Mouse (Mus musculus) liver, embryonic 16.5 days (tissue): Measurements from ENCODE around the gene Sf3a1. TPM values are rescaled to one million over a fixed set of nuclear protein-coding genes. Genes with fewer than 3 reads are reported as not detected.

Source experiments
- ATAC-seq: fragments of 200-750 bp; cut with Nextera tagmentation; 2 replicates; pipeline ENCODE4 v1.8.0; 2017; ENCODE audit warnings: low read depth, mild to moderate bottlenecking, moderate number of reproducible peaks, moderate library complexity
- H3K27ac ChIP-seq: fragments of 300-500 bp; sonication (generic); 2 replicates; pipeline ENCODE4 v1.5.1; 2014; ENCODE audit warnings: mild to moderate bottlenecking, low read length
- H3K27me3 ChIP-seq: fragments of 300-500 bp; sonication (generic); 2 replicates; pipeline ENCODE4 v1.6.1; 2014; ENCODE audit warnings: low read depth, low read length, mixed read lengths; ENCODE audit not compliant: control insufficient read depth, insufficient read depth
- H3K36me3 ChIP-seq: fragments of 300-500 bp; sonication (generic); 2 replicates; pipeline ENCODE4 v1.6.1; 2014; ENCODE audit warnings: mild to moderate bottlenecking; ENCODE audit not compliant: control insufficient read depth, insufficient read depth
- H3K4me1 ChIP-seq: fragments of 300-500 bp; sonication (generic); 2 replicates; pipeline ENCODE4 v1.6.1; 2014; ENCODE audit warnings: low read depth, low read length, mixed read lengths; ENCODE audit not compliant: control insufficient read depth
- H3K4me2 ChIP-seq: fragments of 300-500 bp; sonication (generic); 2 replicates; pipeline ENCODE4 v1.6.1; 2014; ENCODE audit warnings: low read depth, low read length, mixed read lengths
- H3K4me3 ChIP-seq: fragments of 300-500 bp; sonication (generic); 2 replicates; pipeline ENCODE4 v1.5.1; 2014; ENCODE audit warnings: low read depth, mild to moderate bottlenecking, low read length
- H3K9ac ChIP-seq: fragments of 300-500 bp; sonication (generic); 2 replicates; pipeline ENCODE4 v1.6.1; 2014; ENCODE audit warnings: low read depth, low read length
- H3K9me3 ChIP-seq: fragments of 300-500 bp; sonication (generic); replicated peaks from 2 replicates; pipeline ENCODE4 v1.6.1; 2016; ENCODE audit warnings: low read length; ENCODE audit not compliant: control insufficient read depth
- WGBS: fragments of 180-500 bp; shearing (Covaris S2); extraction: QIAGEN DNeasy Blood & Tissue Kit; methylation state at CpG from one replicate; pipeline ENCODE4 v1.1.7; 2014; ENCODE audit not compliant: insufficient replicate concordance; 5-methylcytosine and 5-hydroxymethylcytosine counted together
- polyA plus RNA-seq: library from polyadenylated mRNA; unstranded; fragments of >200 nt; fragmentation: Nextera tagmentation; extraction: Ambion mirVana; gene quantifications from 2 replicates; pipeline ENCODE4 v1.2.1, GENCODE M21; 2015

Gene Sf3a1
- polyA plus RNA-seq, 1 experiment from 2014 or later: 18.2 TPM

GRCm38 (mm10) chr11:4147098-4147497 lies 13.1 kb upstream of the Sf3a1 start:
- H3K4me2 ChIP-seq: no peak overlapping the region
- no peak overlapping the region for H3K4me3 ChIP-seq
- no peaks in the 10 kb centered on the region for H3K36me3 ChIP-seq
- no peaks in the 10 kb centered on the region for H3K27me3 ChIP-seq
- H3K4me1 ChIP-seq: no peaks in the 10 kb centered on the region
- no peak overlapping the region for H3K27ac ChIP-seq
- H3K9ac ChIP-seq: no peak overlapping the region
- H3K9me3 ChIP-seq: no peaks in the 10 kb centered on the region
- 71% methylated on average over 10 of the region's 10 CpGs for WGBS
- ATAC-seq: no peak

GRCm38 (mm10) chr11:4148120-4148519 lies 12.0 kb upstream of the Sf3a1 start:
- H3K9me3 ChIP-seq: no peaks in the 10 kb centered on the region
- H3K36me3 ChIP-seq: no peaks in the 10 kb centered on the region
- no peak overlapping the region for H3K27ac ChIP-seq
- no peaks in the 10 kb centered on the region for H3K4me1 ChIP-seq
- ATAC-seq: no peak
- H3K4me2 ChIP-seq: no peak overlapping the region
- 81% methylated on average over 5 of the region's 5 CpGs for WGBS
- no peak overlapping the region for H3K4me3 ChIP-seq
- no peak overlapping the region for H3K9ac ChIP-seq
- H3K27me3 ChIP-seq: no peaks in the 10 kb centered on the region

GRCm38 (mm10) chr11:4148536-4149156 lies 11.5 kb upstream of the Sf3a1 start:
- WGBS: 58% methylated on average over 9 of the region's 9 CpGs

GRCm38 (mm10) chr11:4149886-4150285 lies 10.3 kb upstream of the Sf3a1 start:
- no peak overlapping the region for H3K4me3 ChIP-seq
- no peak overlapping the region for H3K27ac ChIP-seq
- no peak overlapping the region for H3K4me2 ChIP-seq
- no peak overlapping the region for H3K9ac ChIP-seq
- no peak for ATAC-seq
- no peaks in the 10 kb centered on the region for H3K9me3 ChIP-seq
- H3K4me1 ChIP-seq: no peaks in the 10 kb centered on the region
- H3K36me3 ChIP-seq: no peaks in the 10 kb centered on the region
- WGBS: 64% methylated on average over 6 of the region's 6 CpGs
- no peaks in the 10 kb centered on the region for H3K27me3 ChIP-seq

More at GRCm38 (mm10) chr11:4148536-4149156, 11.5 kb upstream of the Sf3a1 start:
- H3K27me3 ChIP-seq: no peaks in the 10 kb centered on the region
- no peaks in the 10 kb centered on the region for H3K36me3 ChIP-seq
- H3K4me3 ChIP-seq: no peak overlapping the region
- H3K4me1 ChIP-seq: no peaks in the 10 kb centered on the region
- H3K9me3 ChIP-seq: no peaks in the 10 kb centered on the region
- no peak for ATAC-seq
- H3K27ac ChIP-seq: no peak overlapping the region
- no peak overlapping the region for H3K4me2 ChIP-seq
- no peak overlapping the region for H3K9ac ChIP-seq

DNA sequence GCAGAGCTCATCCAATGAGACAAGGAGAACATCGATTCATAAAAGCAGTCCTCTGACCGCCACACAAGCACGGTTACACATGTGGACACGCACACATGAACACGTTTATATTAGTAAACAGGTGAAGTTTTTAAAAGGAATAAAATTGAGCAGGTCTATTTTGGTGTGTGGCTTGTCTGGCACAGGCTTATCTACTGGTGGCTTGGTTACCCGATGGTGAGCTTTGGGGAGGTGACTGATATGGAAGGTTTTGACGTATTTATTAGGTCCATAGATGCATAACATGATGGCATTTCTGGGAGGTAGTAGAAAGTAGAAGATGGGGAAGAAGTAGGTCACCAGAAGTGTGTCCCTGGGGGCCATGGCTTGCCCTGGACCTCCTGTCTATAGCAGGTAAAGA lies 6.5 kb upstream of the Sf3a1 start:
- no peak for ATAC-seq
- Histone ChIP-seq H3K4me2 (no peak overlapping the region), H3K27ac (no peak overlapping the region), H3K27me3 (no peaks in the 10 kb centered on the region), H3K9me3 (no peaks in the 10 kb centered on the region), H3K4me3 (no peak overlapping the region), H3K4me1 (no peaks in the 10 kb centered on the region), H3K9ac (no peak overlapping the region), H3K36me3 (no peaks in the 10 kb centered on the region)
- 69% methylated on average over 7 of the region's 7 CpGs for WGBS

DNA sequence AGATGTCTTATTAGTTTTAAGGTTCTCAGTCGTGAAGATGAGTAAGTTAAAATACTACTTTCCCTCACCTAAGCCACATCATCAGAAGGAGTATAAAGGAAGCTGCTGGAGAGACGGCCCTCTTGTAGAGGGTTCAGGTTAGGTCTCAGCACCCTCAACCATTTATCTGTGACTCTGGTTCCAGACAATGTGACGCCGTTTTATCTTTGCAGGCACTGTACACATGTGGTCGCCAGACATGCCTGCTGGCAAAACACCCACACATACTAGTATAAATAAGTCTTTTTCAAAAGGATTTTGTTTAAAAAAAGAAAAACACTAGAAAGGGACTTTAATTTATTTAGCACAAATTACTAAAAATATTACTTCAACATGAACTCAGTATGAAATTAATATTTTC lies 4.5 kb upstream of the Sf3a1 start:
- no peaks in the 10 kb centered on the region for H3K36me3 ChIP-seq
- H3K27me3 ChIP-seq: no peaks in the 10 kb centered on the region
- H3K9me3 ChIP-seq: no peaks in the 10 kb centered on the region
- 26% methylated on average over 5 of the region's 5 CpGs for WGBS
- H3K4me1 ChIP-seq: peaks cover 5% of the 10 kb centered on the region
- H3K27ac ChIP-seq: no peak overlapping the region
- H3K4me2 ChIP-seq: no peak overlapping the region
- ATAC-seq: no peak
- H3K4me3 ChIP-seq: no peak overlapping the region
- H3K9ac ChIP-seq: no peak overlapping the region

- Histone ChIP-seq H3K9ac (no peak overlapping the region), H3K4me1 (peaks cover 21% of the 10 kb centered on the region), H3K27ac (no peak overlapping the region), H3K9me3 (no peaks in the 10 kb centered on the region), H3K36me3 (peaks cover 14% of the 10 kb centered on the region), H3K4me3 (no peak overlapping the region), H3K27me3 (no peaks in the 10 kb centered on the region), H3K4me2 (no peak overlapping the region)
- WGBS: 75% methylated on average over 3 of the region's 3 CpGs
- no peak for ATAC-seq
Observed at GRCm38 (mm10) chr11:4158676-4159075, 1.5 kb upstream of the Sf3a1 start.

DNA sequence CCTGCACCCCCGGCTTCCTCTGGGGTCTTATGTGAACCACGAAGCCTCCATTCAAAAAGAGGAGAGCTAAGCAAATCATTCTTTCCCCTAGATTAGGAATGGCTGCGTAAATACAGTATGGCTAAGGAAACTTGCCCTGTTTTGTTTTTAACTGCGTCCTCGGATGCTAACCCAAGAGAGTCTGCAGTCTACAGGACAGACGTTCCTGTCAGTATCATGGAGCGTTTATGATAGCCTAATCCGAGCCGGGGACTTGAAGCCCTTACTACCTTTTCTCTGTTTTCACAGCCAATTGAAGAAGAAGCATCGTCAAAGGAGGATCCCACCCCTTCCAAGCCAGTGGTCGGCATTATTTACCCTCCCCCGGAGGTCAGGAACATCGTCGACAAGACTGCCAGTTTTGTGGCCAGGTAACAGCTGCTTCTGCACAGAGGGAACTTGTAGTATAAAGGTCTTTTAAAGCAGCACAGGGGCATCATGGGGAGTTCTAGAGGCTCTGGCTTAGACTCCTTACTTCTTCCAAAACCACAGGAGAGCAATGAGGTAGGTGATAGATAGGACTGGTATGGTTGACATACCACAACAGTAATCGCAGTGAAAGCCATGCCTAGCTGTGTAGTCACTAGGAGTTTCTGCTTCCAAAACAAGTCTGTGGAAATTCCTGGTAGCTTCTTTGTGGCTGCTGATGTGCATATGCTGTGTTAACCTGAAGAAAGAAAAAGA lies 769 bp downstream of the Sf3a1 start:
- peak overlapping the region; percentile 78 for H3K27ac ChIP-seq
- H3K27me3 ChIP-seq: no peaks in the 10 kb centered on the region
- H3K9me3 ChIP-seq: no peaks in the 10 kb centered on the region
- WGBS: 2% methylated on average over 15 of the region's 15 CpGs
- peak overlapping the region; percentile 87 for H3K4me3 ChIP-seq
- H3K4me1 ChIP-seq: peaks cover 21% of the 10 kb centered on the region
- peak; percentile 8; the same call in 1 of the 2 replicates for ATAC-seq
- H3K36me3 ChIP-seq: peaks cover 30% of the 10 kb centered on the region
- peak overlapping the region; percentile 79 for H3K9ac ChIP-seq
- peak overlapping the region; percentile 86 for H3K4me2 ChIP-seq

- no peak for ATAC-seq
- H3K9ac ChIP-seq: no peak overlapping the region
- no peaks in the 10 kb centered on the region for H3K9me3 ChIP-seq
- H3K4me2 ChIP-seq: no peak overlapping the region
- 79% methylated on average over 2 of the region's 2 CpGs for WGBS
- H3K27ac ChIP-seq: no peak overlapping the region
- H3K36me3 ChIP-seq: peaks cover 56% of the 10 kb centered on the region
- H3K27me3 ChIP-seq: no peaks in the 10 kb centered on the region
- H3K4me3 ChIP-seq: no peak overlapping the region
- peaks cover 19% of the 10 kb centered on the region for H3K4me1 ChIP-seq
Observed at GRCm38 (mm10) chr11:4164701-4165100, 4.6 kb downstream of the Sf3a1 start.
